Mouse (Mus musculus) small intestine, adult 2 months (tissue): ENCODE data around the gene 4930539E08Rik.

ENCODE experiments used
- CTCF ChIP-seq: fragments of 200-500 bp; IDR thresholded peaks from 2 replicates; pipeline ENCODE4 v1.5.1; 2012; ENCODE audit warnings: low read depth, mild to moderate bottlenecking, control low read depth, inconsistent platforms, low read length, moderate library complexity, mixed read lengths; ENCODE audit not compliant: insufficient replicate concordance, insufficient read length; ENCODE audit errors: extremely low read depth
- POLR2A ChIP-seq: fragments of 200-500 bp; IDR thresholded peaks from 2 replicates; pipeline ENCODE4 v1.6.1; 2012; ENCODE audit warnings: low read depth, mild to moderate bottlenecking, control low read depth, inconsistent platforms, low read length, moderate library complexity

DNA sequence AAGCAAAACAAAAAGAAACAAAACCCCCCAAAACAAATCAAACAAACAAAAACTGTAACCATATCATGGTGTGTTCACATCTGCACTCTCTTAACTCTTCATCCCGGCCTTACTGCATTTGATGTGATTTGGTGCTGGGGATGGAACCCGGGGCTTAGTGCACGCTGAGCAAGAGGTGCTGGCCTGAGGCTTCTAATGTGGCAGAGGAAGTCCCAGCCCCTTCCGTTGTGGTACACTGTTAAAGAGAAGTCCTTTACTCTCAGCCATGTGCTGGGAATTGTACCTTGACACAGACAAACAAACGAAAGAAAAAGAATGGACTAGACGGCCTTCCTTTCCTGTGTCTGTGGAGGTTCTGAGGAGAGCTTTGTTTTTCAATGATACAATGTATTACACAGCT lies 7.0 kb upstream of the 4930539E08Rik start:
- no peak for TF ChIP-seq CTCF
- no peak for TF ChIP-seq POLR2A
